Mouse (Mus musculus) activated CD4-positive, CD25-positive, alpha-beta regulatory T cell (primary cell): ENCODE data around the gene Tbx22. TPM values are rescaled to one million over a fixed set of nuclear protein-coding genes. Genes with fewer than 3 reads are reported as not detected.

Experiments
- polyA plus RNA-seq, 2 experiments: library from polyadenylated mRNA; unstranded; fragments of 100-300 nt; shearing (Covaris generic); gene quantifications; one replicate each; pipeline ENCODE4 v1.2.1; 2017

Gene Tbx22
- not detected for polyA plus RNA-seq

DNA sequence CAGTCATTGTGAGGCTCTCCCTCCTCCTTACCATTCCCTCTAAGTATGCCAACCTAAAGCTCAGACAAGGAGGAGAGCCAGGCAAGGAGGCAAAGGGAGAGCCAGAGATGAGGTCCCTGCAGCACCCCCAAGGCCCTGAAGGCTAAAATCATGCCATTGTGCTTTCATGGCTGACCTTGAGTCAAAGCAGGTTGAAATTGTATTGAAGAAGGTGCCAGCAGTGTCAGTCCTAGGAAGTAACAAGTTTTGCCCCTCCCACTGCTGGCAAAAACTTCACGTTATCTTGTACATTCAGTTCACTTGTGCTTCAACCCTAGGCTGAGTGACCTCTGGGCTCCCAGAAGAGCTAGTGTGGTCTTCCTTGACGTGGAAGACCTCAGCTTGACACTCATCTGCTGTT, at the start of gene Tbx22:
TSS of gene Tbx22 (plus strand) at position 301 of the 400 bp plus-strand sequence.

Other genes starting within 250 kb of the Tbx22 start
- under 1 TPM in 1 of 2 experiments, not detected in 1; 0.14 TPM for gene Tent5d, start 124.6 kb downstream of the Tbx22 start, polyA plus RNA-seq
- gene 2610002M06Rik, start 148.4 kb downstream of the Tbx22 start, polyA plus RNA-seq: 10 to 100 TPM; 22.3 to 29.2 TPM